Mouse (Mus musculus) ES-E14 (cell line): ENCODE results near the gene Ush2a. TPM values are rescaled to one million over a fixed set of nuclear protein-coding genes. Genes with fewer than 3 reads are reported as not detected.

Source experiments
- DNase-seq: peaks from one replicate; pipeline ENCODE4 v3.0.0-alpha.2; 2013; ENCODE audit warnings: low read depth, low spot score
- H3K27ac ChIP-seq: 2 replicates; pipeline ENCODE4 v1.5.1; 2012; ENCODE audit warnings: low read depth, mild to moderate bottlenecking, low read length, moderate library complexity, mixed read lengths; ENCODE audit not compliant: poor library complexity, insufficient read depth, severe bottlenecking
- H3K36me3 ChIP-seq: 2 replicates; pipeline ENCODE4 v1.6.1; 2012; ENCODE audit warnings: mild to moderate bottlenecking, low read length, moderate library complexity, mixed read lengths; ENCODE audit not compliant: control insufficient read depth, poor library complexity, insufficient read depth, severe bottlenecking
- H3K4me1 ChIP-seq, 2 experiments: fragments of 150-350 bp in 1 of 2; sonication (generic) in 1 of 2; 2 replicates each; pipeline ENCODE4 v1.6.1; 2012; ENCODE audit warnings: low read length in 2 of 2, mild to moderate bottlenecking in 1 of 2, mixed read lengths in 1 of 2; ENCODE audit not compliant: control insufficient read depth in 2 of 2, insufficient read depth in 2 of 2, poor library complexity in 1 of 2
- H3K4me3 ChIP-seq, 2 experiments: fragments of 150-350 bp in 1 of 2; sonication (generic) in 1 of 2; 2 replicates each; pipeline ENCODE4 v1.5.1; 2012; ENCODE audit warnings: low read length in 2 of 2, low read depth in 1 of 2, mild to moderate bottlenecking in 1 of 2, mixed read lengths in 1 of 2; ENCODE audit not compliant: insufficient read depth in 1 of 2, poor library complexity in 1 of 2, severe bottlenecking in 1 of 2
- H3K9ac ChIP-seq: 2 replicates; pipeline ENCODE4 v1.6.1; 2012; ENCODE audit warnings: low read depth, mild to moderate bottlenecking, low read length, mixed read lengths; ENCODE audit not compliant: poor library complexity, insufficient read depth, severe bottlenecking
- H3K9me3 ChIP-seq: fragments of 150-350 bp; sonication (generic); 2 replicates; pipeline ENCODE4 v1.6.1; 2012; ENCODE audit warnings: low read depth, mild to moderate bottlenecking, low read length; ENCODE audit not compliant: control insufficient read depth, insufficient read depth
- CHD2 ChIP-seq: IDR thresholded peaks from 2 replicates; pipeline ENCODE4 v1.6.1; 2014; ENCODE audit warnings: mild to moderate bottlenecking, low read depth, low read length, inconsistent platforms
- HCFC1 ChIP-seq: IDR thresholded peaks from 2 replicates; pipeline ENCODE4 v1.6.1; 2012; ENCODE audit warnings: low read length, inconsistent platforms, borderline replicate concordance; ENCODE audit not compliant: insufficient read depth
- MAFK ChIP-seq: IDR thresholded peaks from 2 replicates; pipeline ENCODE4 v1.6.1; 2014; ENCODE audit warnings: mild to moderate bottlenecking, low read depth, low read length, inconsistent platforms; ENCODE audit not compliant: insufficient read depth
- ZC3H11A ChIP-seq: IDR thresholded peaks from 2 replicates; pipeline ENCODE4 v1.6.1; 2012; ENCODE audit warnings: low read depth, mild to moderate bottlenecking, inconsistent platforms, low read length, borderline replicate concordance
- ZNF384 ChIP-seq: IDR thresholded peaks from 2 replicates; pipeline ENCODE4 v1.6.1; 2012; ENCODE audit warnings: low read depth, low read length, inconsistent platforms
- in situ Hi-C, 2 experiments: fragments of 600-800 bp; cut with MboI; formaldehyde crosslinking; loops; one replicate each; pipeline ENCODE4 v1.15.1; 2025; ENCODE audit warnings: low sequenced_read_pairs in 2 of 2, inconsistent platforms in 1 of 2; ENCODE audit not compliant: unreplicated experiment in 2 of 2
- total RNA-seq: library from RNA; depleted of rRNA; stranded (reverse); fragments of 300-350 nt; gene quantifications from 2 replicates; pipeline ENCODE4 v1.2.3, GENCODE M21; 2012

The Ush2a gene
- total RNA-seq, 1 experiment = 0.22 TPM

- no peak for DNase-seq
- Histone ChIP-seq H3K36me3 (no peaks in the 10 kb centered on the region), H3K4me3 (no peak overlapping the region), H3K9me3 (no peaks in the 10 kb centered on the region), H3K27ac (no peak overlapping the region), H3K4me1 (no peaks in the 10 kb centered on the region), H3K9ac (no peak overlapping the region)
- TF ChIP-seq ZNF384 (no peak), ZC3H11A (no peak), HCFC1 (no peak), MAFK (no peak), CHD2 (no peak)
- in situ Hi-C loops = no loop called here
Observed at GRCm38 (mm10) chr1:188504958-188505357, 243.1 kb downstream of the Ush2a start.

- Histone ChIP-seq H3K27ac (no peak overlapping the region), H3K4me3 (no peak overlapping the region), H3K4me1 (no peaks in the 10 kb centered on the region), H3K9me3 (no peaks in the 10 kb centered on the region), H3K9ac (no peak overlapping the region), H3K36me3 (no peaks in the 10 kb centered on the region)
- in situ Hi-C loops = no loop called here
- no peak for DNase-seq
- TF ChIP-seq MAFK = no peak
- no peak for TF ChIP-seq ZC3H11A
- no peak for TF ChIP-seq CHD2
- TF ChIP-seq ZNF384 = no peak
- no peak for TF ChIP-seq HCFC1
Observed at GRCm38 (mm10) chr1:188518792-188519191, 257.0 kb downstream of the Ush2a start.

GRCm38 (mm10) chr1:188527451-188527850, 265.6 kb downstream of the Ush2a start:
- Histone ChIP-seq H3K4me3 (no peak overlapping the region), H3K9ac (no peak overlapping the region), H3K27ac (no peak overlapping the region), H3K4me1 (no peaks in the 10 kb centered on the region), H3K36me3 (no peaks in the 10 kb centered on the region), H3K9me3 (no peaks in the 10 kb centered on the region)
- no peak for DNase-seq
- TF ChIP-seq ZNF384 (no peak), MAFK (no peak), ZC3H11A (no peak), HCFC1 (no peak), CHD2 (no peak)
- in situ Hi-C loops = no loop called here

- in situ Hi-C loops = no loop called here
- Histone ChIP-seq H3K36me3 (no peaks in the 10 kb centered on the region), H3K9ac (no peak overlapping the region), H3K9me3 (no peaks in the 10 kb centered on the region), H3K27ac (no peak overlapping the region), H3K4me1 (no peaks in the 10 kb centered on the region), H3K4me3 (no peak overlapping the region)
- no peak for TF ChIP-seq ZC3H11A
- no peak for TF ChIP-seq CHD2
- no peak for TF ChIP-seq MAFK
- no peak for TF ChIP-seq ZNF384
- TF ChIP-seq HCFC1 = no peak
- DNase-seq = no peak
Observed at GRCm38 (mm10) chr1:188529606-188530131, 267.8 kb downstream of the Ush2a start.

GRCm38 (mm10) chr1:188537021-188537420, 275.2 kb downstream of the Ush2a start:
- in situ Hi-C loops = no loop called here
- Histone ChIP-seq H3K4me1 (no peaks in the 10 kb centered on the region), H3K36me3 (no peaks in the 10 kb centered on the region), H3K27ac (no peak overlapping the region), H3K9me3 (no peaks in the 10 kb centered on the region), H3K4me3 (no peak overlapping the region), H3K9ac (no peak overlapping the region)
- TF ChIP-seq ZC3H11A = no peak
- TF ChIP-seq MAFK = no peak
- no peak for TF ChIP-seq CHD2
- TF ChIP-seq HCFC1 = no peak
- TF ChIP-seq ZNF384 = no peak
- no peak for DNase-seq
